Mouse (Mus musculus) right cerebral cortex, postnatal 4 days (tissue): ENCODE results near the gene Olfr688.
A peak's percentile ranks its signal among the peaks of the same experiment; 100 is the strongest.

Experiments used
- DNase-seq: peaks from one replicate; pipeline ENCODE4 v3.0.0-alpha.2; 2022

The Olfr688 gene

GRCm38 (mm10) chr7:105287795-105288194, at the start of gene Olfr688:
Olfr688 (plus strand) TSS chr7:105288095.
- DNase-seq, result no peak

- DNase-seq, result no peak
Observed at GRCm38 (mm10) chr7:105247671-105248070, 40.2 kb upstream of the Olfr688 start.

DNA sequence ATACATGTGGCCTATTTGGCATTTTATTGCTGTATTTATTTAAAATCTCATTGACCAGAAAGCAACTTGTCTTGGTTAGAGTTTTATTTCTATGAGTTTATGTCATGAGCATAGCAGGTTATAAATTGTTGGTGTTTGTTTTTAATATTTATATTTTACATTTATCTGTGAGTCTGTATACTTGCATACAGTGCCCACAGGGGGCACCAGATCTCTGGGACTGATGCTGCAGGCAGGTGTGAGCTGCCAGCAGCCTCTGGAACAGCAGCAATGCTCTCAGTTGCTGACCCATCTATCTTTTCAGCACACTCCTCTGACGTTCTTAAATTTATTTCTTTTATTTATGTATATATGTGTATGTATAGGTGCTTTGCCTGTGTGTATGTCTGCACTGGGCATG, 39.7 kb upstream of the Olfr688 start:
- DNase-seq, result no peak

DNA sequence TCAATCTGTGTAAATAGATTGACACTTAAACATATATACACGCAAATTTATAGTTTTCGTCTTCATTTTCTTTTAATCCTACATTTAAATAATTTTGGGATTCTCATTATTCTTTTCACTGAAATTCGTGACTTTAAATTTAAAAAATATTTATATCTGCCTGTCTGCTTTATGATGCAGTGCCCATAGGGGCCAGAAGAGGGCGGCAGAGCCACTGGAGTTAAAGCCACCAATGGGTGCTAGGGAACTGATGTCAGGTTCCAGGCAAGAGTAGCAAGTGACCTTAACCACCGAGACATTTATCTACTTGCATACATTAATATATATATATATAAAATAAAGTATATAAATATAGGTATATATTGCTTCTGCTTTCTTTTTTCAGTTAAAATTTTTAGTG, 31.2 kb upstream of the Olfr688 start:
- DNase-seq, result peak; percentile 4

DNA sequence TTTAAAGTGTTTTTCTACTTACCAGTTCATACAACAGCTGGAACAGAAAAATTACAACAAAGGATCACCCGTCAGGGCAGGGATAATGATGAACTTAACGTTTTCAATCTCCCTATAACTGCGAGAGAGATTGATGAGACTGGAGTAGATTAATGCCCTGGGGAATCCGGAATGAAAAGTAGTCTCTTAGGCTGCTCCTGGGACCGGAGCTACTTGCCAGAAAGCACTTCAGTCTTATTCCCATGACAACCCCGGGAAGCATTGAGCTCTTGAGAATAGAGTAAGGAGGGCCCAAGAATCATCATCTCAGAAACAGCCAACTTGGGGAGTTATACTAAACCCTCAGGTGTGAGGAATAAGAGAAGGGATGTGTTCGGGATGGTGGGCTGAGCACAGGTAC, 15.5 kb upstream of the Olfr688 start:
- DNase-seq, result no peak

DNA sequence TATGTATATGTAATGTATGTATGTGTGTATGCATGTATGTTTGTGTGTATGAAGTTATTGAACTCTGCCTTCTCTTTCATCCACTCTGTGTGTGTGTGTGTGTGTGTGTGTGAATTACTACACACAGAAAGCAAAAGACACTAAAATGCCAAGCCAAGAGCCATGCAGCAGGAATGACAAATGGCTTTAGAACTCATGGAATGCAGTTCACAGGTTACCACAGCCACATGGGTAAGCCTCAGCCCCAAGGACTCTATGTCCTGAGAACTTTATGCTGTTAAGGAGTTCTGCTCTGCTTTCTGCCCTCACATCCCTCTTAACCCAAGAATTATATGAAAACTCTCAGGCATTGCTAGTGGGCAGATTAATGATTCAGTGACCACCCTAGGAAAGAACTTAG, 2.2 kb downstream of the Olfr688 start:
- DNase-seq, result no peak

- DNase-seq, result no peak
Observed at GRCm38 (mm10) chr7:105310865-105311264, 23.0 kb downstream of the Olfr688 start, which contains the start of gene Olfr689. Olfr689 (plus strand) TSS chr7:105311165.

DNA sequence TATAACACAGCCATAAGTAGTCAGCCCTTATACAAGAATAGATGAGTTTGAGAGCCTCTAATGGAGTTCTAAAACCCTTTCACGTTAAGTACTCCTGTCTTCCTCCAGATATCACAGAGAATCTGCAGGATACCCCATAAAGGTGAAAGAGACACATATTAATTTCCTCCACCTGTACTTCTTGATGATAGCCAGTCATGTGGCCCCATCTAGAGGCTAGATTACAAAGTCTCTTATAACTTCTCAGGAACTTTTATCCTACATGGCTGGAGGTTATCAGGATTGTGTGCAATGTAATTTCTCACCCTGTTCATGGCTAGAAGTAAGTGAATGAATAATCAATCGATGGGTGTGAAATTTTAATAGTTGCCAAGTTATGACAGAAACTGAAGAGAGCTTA, 37.4 kb downstream of the Olfr688 start:
- no peak for DNase-seq

DNA sequence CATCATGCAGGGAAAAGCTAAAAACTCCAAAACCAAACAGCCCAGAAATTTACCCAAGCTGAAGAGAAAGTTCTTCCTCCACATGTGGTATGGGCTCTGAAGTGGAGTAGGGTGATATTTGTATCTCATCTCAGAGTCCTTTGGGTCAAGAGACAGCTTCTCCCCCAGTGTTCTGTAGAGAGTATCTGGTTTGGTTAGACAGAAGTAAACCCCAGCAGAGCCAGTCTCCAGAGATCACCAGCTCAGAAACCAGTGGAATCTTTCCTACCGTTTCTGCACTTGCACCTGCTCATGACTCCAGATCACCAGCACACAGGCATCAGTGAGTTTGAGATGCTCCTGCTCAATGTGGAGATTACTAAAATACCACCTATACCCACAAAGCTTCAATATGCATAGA, 46.1 kb downstream of the Olfr688 start, which contains the start of gene Olfr690:
Gene Olfr690, minus strand, starts transcription at position 101 of the 400 bp plus-strand sequence.
- no peak for DNase-seq
